Mouse (Mus musculus): ENCODE measurements at regions not wholly inside any gene's neighbourhood (a gene's known extent, or its start where the extent isn't known, plus 50 kb on each side); places are given as distances from the start of the nearest gene placed in this dataset.

DNA sequence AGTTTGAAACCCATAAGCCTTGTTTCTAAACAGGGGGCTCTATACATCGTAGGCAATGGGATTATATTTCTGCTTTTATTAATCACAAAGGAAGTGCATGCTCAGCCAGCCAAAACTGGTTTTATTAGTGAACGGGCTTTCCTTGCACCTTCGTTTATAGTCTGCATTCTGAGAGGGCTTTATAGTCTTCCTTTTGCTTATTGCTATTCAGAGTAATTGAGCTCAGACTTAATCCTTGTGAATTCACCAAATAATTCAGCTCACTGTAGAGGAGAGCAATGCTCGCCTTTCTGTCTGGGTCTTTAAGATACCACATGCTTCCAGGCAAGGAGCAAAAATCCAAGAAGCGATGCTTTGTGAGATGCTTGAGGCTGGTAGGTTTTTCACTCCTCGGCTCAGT, 984.3 kb downstream of the Slc4a3 start:
- H3K4me1 ChIP-seq (replicated peaks) = peaks cover 3% of the 10 kb centered on the region; the same call in 1 of the 2 replicates
- H3K4me2 ChIP-seq = no peak overlapping the region
- ATAC-seq (ENCODE audit: low read depth) = no peak
- H3K36me3 ChIP-seq = no peaks in the 10 kb centered on the region
- no peak overlapping the region for H3K27ac ChIP-seq (replicated peaks)
- 67% methylated on average over 6 of the region's 6 CpGs for WGBS
- no peaks in the 10 kb centered on the region for H3K9me3 ChIP-seq
- H3K4me3 ChIP-seq = no peak overlapping the region
- no peak overlapping the region for H3K9ac ChIP-seq
- H3K27me3 ChIP-seq = no peaks in the 10 kb centered on the region

DNA sequence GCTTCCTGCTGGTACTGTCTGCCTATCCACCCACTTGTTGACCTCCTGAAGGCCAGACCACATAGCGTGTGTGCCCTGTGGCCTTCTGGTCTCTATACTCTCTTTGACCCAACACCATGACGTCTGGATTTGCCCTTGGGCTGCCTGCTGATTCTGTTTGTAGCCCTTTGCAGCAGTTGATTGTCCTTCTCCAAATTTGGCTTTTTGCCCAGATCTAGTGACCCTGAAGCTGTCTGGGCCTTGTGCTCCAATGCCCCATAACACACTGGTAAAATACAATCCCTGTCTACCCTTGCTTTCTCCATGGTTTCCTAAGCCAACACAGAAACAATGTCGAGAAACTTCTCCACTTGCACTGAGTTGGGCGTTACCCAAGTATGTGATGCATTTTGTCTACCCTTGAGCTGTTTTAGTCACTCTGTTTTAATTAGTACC, 979.3 kb downstream of the Epha4 start:
- Histone ChIP-seq H3K9me3 (no peaks in the 10 kb centered on the region), H3K27ac (replicated peaks) (no peak overlapping the region), H3K9ac (no peak overlapping the region), H3K4me3 (no peak overlapping the region), H3K4me2 (no peak overlapping the region), H3K4me1 (replicated peaks) (peaks cover 7% of the 10 kb centered on the region; the same call in 1 of the 2 replicates), H3K27me3 (no peaks in the 10 kb centered on the region), H3K36me3 (no peaks in the 10 kb centered on the region)
- peak; percentile 88 for ATAC-seq (ENCODE audit: low read depth)
- WGBS = 49% methylated on average over 4 of the region's 4 CpGs

DNA sequence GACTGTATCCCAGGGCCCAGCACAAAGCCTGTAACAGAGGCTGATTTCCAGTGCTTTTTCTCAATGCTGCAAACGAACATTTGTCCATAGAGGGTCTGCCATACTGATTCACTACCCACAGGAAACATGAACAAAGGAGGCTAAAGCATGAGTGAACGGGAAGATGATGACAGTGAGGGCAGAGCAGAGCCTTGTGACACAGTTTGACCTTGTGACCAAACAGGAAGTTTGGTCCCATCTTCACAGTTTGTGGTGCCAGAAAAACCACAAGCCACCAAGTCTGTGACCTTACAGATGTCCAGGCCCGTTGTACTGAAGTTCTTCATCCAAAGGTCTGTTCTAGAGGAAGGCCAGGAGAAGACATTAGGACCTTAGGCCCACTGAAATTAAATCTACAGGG, 974.4 kb downstream of the Epha4 start:
- Histone ChIP-seq H3K4me1 (replicated peaks) (peaks cover 2% of the 10 kb centered on the region; the same call in 1 of the 2 replicates), H3K36me3 (no peaks in the 10 kb centered on the region), H3K27me3 (no peaks in the 10 kb centered on the region), H3K4me2 (no peak overlapping the region), H3K27ac (replicated peaks) (no peak overlapping the region), H3K9ac (no peak overlapping the region), H3K4me3 (no peak overlapping the region), H3K9me3 (no peaks in the 10 kb centered on the region)
- no peak for ATAC-seq (ENCODE audit: low read depth)
- 56% methylated on average over 3 of the region's 3 CpGs for WGBS

DNA sequence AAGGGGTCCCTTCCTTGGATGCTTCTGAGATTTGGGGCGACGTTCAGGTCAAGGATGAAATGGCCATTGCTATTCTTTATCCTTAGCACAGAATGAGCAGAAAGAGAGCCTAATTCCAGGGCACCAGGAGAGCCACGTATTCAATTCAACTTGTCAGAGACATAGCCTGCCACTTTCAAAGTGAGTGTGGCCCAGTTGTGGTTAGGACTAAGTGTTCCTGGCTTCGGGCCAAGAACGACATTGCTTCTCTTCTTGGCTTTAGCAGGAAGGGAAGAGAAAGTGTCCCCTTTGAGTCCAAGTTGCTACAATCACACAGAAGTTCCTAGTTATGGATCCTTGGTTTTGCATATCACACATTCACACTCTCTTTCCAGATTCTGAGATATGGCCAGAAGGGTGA, 964.0 kb downstream of the Epha4 start:
- WGBS = 80% methylated on average over 5 of the region's 5 CpGs
- Histone ChIP-seq H3K4me1 (replicated peaks) (no peaks in the 10 kb centered on the region), H3K27ac (replicated peaks) (no peak overlapping the region), H3K9ac (no peak overlapping the region), H3K27me3 (no peaks in the 10 kb centered on the region), H3K36me3 (no peaks in the 10 kb centered on the region), H3K9me3 (no peaks in the 10 kb centered on the region), H3K4me2 (no peak overlapping the region), H3K4me3 (no peak overlapping the region)
- ATAC-seq (ENCODE audit: low read depth) = no peak

DNA sequence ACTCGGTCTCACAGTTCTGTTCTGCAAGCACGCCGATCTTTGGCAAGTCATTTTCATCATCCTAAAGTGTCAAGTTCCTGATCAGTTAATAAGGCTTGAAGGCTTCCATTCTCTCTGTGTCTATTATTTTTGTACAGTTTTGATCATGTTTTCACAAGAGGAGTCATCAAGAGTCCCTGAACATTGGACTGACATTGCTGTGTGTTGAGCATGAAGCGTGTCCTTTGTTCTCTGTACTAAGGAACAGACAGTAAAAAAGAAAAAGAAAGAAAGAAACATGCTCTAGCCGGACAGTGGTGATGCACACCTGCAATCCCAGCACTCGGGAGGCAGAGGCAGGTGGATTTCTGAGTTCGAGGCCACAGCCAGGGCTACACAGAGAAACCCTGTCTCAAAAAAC, 955.4 kb downstream of the Epha4 start:
- ATAC-seq (ENCODE audit: low read depth) = no peak
- H3K27ac ChIP-seq (replicated peaks) = no peak overlapping the region
- H3K9me3 ChIP-seq = no peaks in the 10 kb centered on the region
- no peak overlapping the region for H3K9ac ChIP-seq
- no peak overlapping the region for H3K4me3 ChIP-seq
- H3K4me2 ChIP-seq = no peak overlapping the region
- no peaks in the 10 kb centered on the region for H3K36me3 ChIP-seq
- H3K27me3 ChIP-seq = no peaks in the 10 kb centered on the region
- 0 out of 2 replicates have a peak, but pooled peaks cover 5% of the 10 kb centered on the region for H3K4me1 ChIP-seq (replicated peaks)
- 90% methylated on average over 7 of the region's 7 CpGs for WGBS

DNA sequence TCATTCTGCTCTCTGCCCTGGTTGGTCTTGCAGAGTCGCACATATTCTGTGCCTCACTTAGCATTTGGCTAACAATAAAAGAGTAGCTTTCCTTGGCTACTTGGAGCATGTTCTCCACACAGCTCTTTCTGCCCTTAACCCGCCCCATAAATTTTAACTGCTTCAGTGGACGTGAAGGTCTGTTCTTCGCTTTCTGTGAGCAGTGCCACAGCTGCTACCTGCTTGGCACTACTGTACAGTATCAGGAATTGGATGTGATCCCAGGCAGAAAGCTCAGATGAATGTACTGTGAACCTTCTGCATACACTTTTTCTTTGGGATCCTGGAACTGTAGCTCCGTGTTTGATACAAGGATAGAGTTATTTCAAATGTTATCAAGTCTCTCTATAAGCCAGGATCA, 939.4 kb downstream of the Epha4 start:
- no peak overlapping the region for H3K9ac ChIP-seq
- 37% methylated on average over 5 of the region's 5 CpGs for WGBS
- H3K27ac ChIP-seq (replicated peaks) = peak overlapping the region; percentile 43; the same call in 1 of the 2 replicates
- peaks cover 8% of the 10 kb centered on the region for H3K4me1 ChIP-seq (replicated peaks)
- H3K4me2 ChIP-seq = no peak overlapping the region
- no peaks in the 10 kb centered on the region for H3K36me3 ChIP-seq
- no peak for ATAC-seq (ENCODE audit: low read depth)
- H3K27me3 ChIP-seq = no peaks in the 10 kb centered on the region
- H3K9me3 ChIP-seq = no peaks in the 10 kb centered on the region
- H3K4me3 ChIP-seq = no peak overlapping the region

DNA sequence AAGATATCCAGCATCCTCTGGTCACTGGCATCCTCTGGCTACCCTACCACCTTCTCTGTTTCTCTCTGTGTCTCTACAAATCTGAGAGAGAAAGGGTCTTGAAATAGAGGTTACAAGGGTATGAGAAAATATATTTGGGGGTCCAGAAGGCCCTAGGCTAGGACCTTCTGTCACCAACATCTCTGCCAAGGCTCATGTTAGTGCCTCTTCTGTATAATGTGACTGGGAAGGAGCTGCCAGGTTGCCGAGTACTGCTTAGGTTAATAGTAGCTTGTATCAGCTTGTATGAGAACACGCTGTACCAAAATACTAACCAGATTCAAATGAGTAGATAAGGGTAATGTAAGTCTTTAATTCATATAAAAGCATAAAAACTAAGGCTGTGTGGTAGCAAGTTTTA, 929.0 kb downstream of the Epha4 start:
- no peak overlapping the region for H3K27ac ChIP-seq (replicated peaks)
- H3K9me3 ChIP-seq = no peaks in the 10 kb centered on the region
- no peaks in the 10 kb centered on the region for H3K4me1 ChIP-seq (replicated peaks)
- no peak overlapping the region for H3K9ac ChIP-seq
- H3K4me2 ChIP-seq = no peak overlapping the region
- no peak for ATAC-seq (ENCODE audit: low read depth)
- no peaks in the 10 kb centered on the region for H3K36me3 ChIP-seq
- H3K4me3 ChIP-seq = no peak overlapping the region
- WGBS = 96% methylated on average over 2 of the region's 2 CpGs
- no peaks in the 10 kb centered on the region for H3K27me3 ChIP-seq

DNA sequence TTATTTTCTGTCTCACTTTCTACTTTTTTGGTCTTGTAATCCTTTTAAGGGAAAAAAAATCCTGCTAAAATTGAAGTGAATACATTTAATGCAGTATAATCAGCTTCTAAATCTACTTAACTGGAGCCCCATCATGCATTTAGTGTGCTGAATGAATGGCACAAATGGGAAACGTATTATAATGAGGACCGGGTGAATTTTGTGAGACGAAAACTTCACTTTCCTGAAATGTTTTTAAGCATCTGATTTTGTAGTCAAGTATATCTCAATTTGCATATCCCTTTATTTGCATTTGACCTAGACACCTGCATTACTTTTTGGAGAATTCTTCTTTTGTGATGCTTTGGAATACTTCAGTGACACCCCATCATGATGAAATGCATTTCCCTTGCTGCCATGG, 889.1 kb downstream of the Epha4 start:
- Histone ChIP-seq H3K4me3 (no peak overlapping the region), H3K9me3 (no peaks in the 10 kb centered on the region), H3K36me3 (no peaks in the 10 kb centered on the region), H3K4me2 (no peak overlapping the region), H3K9ac (no peak overlapping the region), H3K27ac (replicated peaks) (no peak overlapping the region), H3K27me3 (no peaks in the 10 kb centered on the region), H3K4me1 (replicated peaks) (no peaks in the 10 kb centered on the region)
- 77% methylated on average over 3 of the region's 3 CpGs for WGBS
- no peak for ATAC-seq (ENCODE audit: low read depth)

DNA sequence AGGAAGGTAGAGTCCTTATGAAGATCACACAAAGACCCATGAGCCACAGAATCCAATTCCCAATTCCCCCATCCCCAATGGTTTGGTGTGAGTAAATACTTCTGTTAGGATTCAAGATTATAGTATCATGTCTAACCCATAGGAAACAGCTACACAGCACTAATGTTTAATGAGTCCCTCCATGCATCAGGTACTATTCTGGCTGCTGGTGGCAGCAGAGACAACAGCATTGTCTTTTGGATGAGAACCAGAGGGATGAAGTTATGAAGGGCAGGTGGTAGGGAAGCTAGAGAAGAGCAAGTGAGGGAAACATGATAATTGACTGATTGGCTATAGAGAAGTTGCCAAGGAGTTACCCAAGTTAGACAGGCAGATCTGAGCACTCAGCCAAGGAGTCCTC, 885.0 kb downstream of the Epha4 start:
- Histone ChIP-seq H3K9ac (no peak overlapping the region), H3K27ac (replicated peaks) (no peak overlapping the region), H3K4me3 (no peak overlapping the region), H3K4me1 (replicated peaks) (no peaks in the 10 kb centered on the region), H3K9me3 (no peaks in the 10 kb centered on the region), H3K36me3 (no peaks in the 10 kb centered on the region), H3K27me3 (no peaks in the 10 kb centered on the region), H3K4me2 (no peak overlapping the region)
- ATAC-seq (ENCODE audit: low read depth) = no peak

DNA sequence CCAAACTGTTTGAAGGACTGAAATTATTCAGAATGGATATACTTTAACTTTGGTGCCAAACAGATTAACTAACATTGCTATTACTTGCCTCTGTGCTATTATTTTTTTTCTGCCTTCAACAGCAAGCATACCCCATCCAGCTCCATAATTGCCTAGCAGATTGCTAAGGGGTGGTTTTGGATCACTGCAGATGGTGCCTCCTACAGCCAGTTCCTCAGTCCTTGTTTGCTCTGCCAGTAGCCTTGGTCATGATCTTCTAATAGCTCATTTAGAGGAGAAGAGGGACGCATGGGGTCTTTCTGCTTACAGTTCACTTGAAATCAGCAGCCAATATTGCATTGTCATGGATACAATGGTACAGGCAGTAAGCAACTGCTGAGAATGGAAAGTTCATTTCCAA, 880.8 kb downstream of the Epha4 start:
- H3K4me3 ChIP-seq = no peak overlapping the region
- no peak overlapping the region for H3K9ac ChIP-seq
- no peaks in the 10 kb centered on the region for H3K27me3 ChIP-seq
- no peak for ATAC-seq (ENCODE audit: low read depth)
- peaks cover 12% of the 10 kb centered on the region for H3K4me1 ChIP-seq (replicated peaks)
- 82% methylated on average over 1 of the region's 1 CpGs for WGBS
- no peaks in the 10 kb centered on the region for H3K36me3 ChIP-seq
- H3K27ac ChIP-seq (replicated peaks) = no peak overlapping the region
- no peak overlapping the region for H3K4me2 ChIP-seq
- no peaks in the 10 kb centered on the region for H3K9me3 ChIP-seq

DNA sequence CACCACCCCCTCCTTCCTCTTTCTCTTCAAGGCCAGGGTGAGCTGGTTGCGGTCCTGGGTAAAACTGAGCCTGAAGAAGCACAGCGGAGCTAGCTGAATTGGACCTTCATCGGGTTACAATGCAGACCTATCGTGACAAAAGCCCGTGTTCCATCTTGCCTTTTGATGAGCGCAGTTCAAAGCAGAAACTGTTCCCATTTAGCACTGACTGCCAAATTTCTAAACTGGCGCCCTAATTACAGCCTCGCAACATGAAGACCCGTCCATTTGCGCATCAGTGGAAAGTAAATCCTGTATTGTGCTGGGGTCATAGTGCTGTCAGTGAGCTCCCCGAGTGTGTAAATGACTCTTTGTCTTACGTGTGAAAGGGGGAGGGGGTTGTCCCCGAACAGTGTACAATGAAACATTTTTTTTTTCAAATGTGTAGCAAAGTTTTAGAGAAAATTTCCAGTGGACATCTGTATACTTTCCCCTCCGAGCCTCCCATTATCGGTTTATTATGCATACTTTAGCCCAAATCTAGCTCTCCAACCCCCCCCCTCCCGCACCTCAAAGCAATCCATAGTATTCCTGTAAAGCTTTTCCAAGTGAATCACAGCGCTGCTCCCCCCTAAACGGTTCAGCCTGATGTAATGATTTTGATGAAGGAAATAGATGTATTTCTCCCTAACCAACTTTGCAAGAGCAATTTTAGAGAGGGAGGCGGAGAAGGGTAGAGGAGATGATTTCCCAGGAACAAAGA, 877.4 kb downstream of the Epha4 start:
- ATAC-seq (ENCODE audit: low read depth) = no peak
- peak overlapping the region; percentile 53 for H3K4me2 ChIP-seq
- H3K36me3 ChIP-seq = no peaks in the 10 kb centered on the region
- peaks cover 12% of the 10 kb centered on the region for H3K4me1 ChIP-seq (replicated peaks)
- peak overlapping the region; percentile 27 for H3K4me3 ChIP-seq
- 26% methylated on average over 19 of the region's 19 CpGs for WGBS
- H3K27ac ChIP-seq (replicated peaks) = no peak overlapping the region
- H3K9ac ChIP-seq = peak overlapping the region; percentile 56
- H3K9me3 ChIP-seq = no peaks in the 10 kb centered on the region
- no peaks in the 10 kb centered on the region for H3K27me3 ChIP-seq

DNA sequence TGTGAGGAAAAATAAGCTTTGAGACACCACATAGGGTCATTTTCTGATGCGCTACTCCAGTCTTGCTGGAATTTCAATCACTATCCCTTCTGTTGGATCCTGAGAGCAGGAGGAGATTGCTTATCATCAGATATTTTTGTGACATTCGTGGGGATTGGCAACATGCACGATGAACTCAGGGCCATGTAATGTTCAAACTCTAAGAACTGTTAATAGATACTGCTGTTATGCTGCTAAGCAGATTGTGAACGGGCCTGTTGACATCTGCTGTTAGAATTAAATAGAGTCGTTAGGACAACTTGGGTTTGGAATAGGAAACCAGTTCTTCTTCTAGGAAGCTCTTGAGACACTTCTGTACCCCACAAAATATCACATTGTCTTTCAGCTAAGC, 876.9 kb downstream of the Epha4 start:
- Histone ChIP-seq H3K9ac (no peak overlapping the region), H3K4me2 (no peak overlapping the region), H3K9me3 (no peaks in the 10 kb centered on the region), H3K4me3 (no peak overlapping the region), H3K27ac (replicated peaks) (no peak overlapping the region), H3K4me1 (replicated peaks) (peaks cover 12% of the 10 kb centered on the region), H3K27me3 (no peaks in the 10 kb centered on the region), H3K36me3 (no peaks in the 10 kb centered on the region)
- ATAC-seq (ENCODE audit: low read depth) = no peak
- WGBS = 82% methylated on average over 5 of the region's 5 CpGs

DNA sequence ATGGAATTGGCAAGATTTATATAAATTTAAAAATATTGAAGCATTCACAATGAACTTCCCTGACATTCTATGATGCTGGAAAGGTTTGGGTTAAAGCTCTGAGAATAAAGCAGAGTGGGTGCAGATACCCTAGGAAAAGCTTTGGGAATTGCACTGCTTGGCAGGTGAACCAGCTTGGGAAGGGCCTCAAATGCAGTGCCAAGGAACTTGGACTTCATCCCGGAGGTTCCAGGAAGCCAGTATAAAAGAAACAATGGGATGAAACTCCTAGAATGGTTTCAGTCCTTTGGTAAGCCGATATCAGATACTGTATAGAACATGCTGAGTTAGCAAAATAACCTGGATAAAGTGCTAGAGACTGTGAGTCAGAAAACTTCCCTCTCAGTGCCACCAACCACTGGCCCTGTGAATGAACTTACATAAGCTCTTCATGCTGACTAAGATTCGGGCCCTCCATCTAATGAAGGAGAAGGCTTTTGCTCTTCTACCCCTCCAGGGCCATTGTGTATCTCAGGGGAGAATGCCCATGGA, 873.6 kb downstream of the Epha4 start:
- no peaks in the 10 kb centered on the region for H3K9me3 ChIP-seq
- no peak overlapping the region for H3K27ac ChIP-seq (replicated peaks)
- H3K4me1 ChIP-seq (replicated peaks) = peaks cover 12% of the 10 kb centered on the region
- H3K4me2 ChIP-seq = no peak overlapping the region
- no peaks in the 10 kb centered on the region for H3K36me3 ChIP-seq
- H3K27me3 ChIP-seq = no peaks in the 10 kb centered on the region
- H3K9ac ChIP-seq = no peak overlapping the region
- H3K4me3 ChIP-seq = no peak overlapping the region
- no peak for ATAC-seq (ENCODE audit: low read depth)
- 81% methylated on average over 3 of the region's 3 CpGs for WGBS
